Mouse (Mus musculus) spleen, embryonic (tissue): ENCODE results near the gene Inpp4a.

Experiments used
- CTCF ChIA-PET: fragments of 350-600 bp; sonication (Branson Sonifier 250); formaldehyde crosslinking; loops from one replicate; lab custom pipeline; 2022; lab: Charles Lee

Gene Inpp4a

DNA sequence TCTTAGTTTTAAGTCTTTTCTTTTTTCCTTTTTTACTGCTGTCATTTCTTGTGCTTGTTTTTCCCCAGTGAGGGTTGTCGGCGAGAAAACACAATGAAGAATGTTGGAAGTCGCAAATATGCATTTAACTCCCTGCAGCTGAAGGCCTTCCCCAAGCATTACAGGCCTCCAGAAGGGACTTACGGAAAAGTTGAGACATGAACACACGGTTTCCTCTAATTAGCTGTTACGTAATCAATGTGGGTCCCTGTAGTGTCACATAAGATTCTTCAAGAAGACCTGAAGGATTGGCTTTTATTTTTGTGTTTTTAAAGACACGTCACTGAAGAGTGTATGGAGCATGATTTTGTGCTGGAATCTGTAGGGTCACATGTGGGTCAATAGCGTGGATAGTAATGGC, 108.4 kb downstream of the Inpp4a start:
- CTCF ChIA-PET: interaction anchor here (0.5 to 1.0 kb wide), 2 partner anchors 11 to 1340 kb away, joined by 3 to 4 read pairs; no protein-coding TSS in a partner anchor

DNA sequence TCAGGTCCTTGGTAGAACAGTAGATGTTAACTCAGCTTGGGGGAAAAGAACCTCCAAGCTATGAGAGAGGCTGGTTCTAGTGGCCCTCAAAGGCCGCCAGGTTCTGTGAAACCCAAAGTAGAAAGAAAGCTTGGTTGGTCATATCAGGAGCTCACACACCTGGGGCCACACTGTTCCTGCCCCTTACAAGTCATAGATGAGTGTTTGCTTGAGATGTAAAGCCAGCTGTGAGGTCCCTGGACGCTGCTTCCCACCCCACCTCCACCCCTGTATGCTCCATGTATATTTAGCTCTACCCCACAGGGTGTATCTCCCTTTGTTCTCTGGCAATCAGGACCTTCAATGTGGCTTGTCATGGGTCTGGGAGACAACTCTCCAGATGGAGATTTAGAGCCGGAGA, 109.0 kb downstream of the Inpp4a start:
- CTCF ChIA-PET: no interaction called here

DNA sequence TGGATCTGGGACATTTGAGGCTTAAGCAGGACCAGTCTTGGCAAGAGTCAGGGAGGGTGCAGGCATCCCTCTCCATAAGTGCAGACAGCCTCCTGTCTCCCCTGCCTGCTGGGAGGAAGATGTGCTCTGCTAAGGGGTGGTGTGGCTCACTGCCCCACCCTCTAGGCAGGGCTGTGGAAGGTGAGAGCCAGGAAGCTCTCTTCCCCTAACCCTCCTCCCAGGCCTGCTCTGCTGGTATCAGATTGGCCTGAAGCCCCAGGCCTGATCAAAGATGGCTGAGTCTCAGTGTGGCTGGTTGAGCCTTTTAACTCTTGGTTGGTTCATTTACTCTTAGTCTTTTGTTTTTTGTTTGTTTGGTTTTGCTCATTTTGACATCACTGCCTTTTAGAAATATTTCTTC, 110.0 kb downstream of the Inpp4a start:
- CTCF ChIA-PET: no interaction called here

DNA sequence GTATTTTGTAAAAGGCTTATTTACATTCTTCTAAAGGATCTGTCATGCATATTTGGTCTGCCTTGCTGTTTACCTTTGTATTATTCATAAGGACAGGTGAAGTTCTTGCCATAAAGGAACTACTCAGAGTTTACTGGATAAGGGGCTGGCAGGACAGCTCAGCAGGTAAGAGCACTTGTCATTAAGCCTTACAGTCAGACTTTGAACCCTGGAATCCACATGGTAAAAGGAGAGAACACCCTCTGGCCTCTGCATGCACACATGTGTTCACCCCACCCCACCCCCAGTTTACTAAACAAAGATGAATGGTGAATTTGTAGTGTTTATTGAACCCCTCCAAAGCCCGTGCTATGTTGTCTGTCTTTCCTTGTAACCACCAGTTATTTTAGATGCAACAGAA, 115.7 kb downstream of the Inpp4a start:
- CTCF ChIA-PET: no interaction called here

DNA sequence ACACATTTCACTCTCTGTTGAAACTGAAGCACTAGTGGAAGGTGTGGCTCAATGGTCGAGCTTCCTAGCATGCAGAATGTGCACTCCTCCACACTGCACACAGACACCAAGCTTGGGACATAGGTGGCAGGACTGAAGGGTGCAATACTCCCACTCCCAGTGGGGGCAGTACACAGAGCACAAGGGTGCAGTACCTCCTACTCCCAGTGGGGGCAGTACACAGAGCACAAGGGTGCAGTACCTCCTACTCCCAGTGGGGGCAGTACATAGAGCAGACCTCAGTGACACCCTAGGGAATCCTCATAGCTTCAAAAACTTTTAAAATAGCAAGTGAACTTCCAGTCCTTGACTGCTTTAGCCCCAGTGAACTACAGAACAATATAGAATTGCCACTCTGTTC, 119.8 kb downstream of the Inpp4a start:
- CTCF ChIA-PET: interaction anchor here (1.2 kb wide), 1 partner anchor 12 kb away, joined by 3 read pairs; no protein-coding TSS in a partner anchor

DNA sequence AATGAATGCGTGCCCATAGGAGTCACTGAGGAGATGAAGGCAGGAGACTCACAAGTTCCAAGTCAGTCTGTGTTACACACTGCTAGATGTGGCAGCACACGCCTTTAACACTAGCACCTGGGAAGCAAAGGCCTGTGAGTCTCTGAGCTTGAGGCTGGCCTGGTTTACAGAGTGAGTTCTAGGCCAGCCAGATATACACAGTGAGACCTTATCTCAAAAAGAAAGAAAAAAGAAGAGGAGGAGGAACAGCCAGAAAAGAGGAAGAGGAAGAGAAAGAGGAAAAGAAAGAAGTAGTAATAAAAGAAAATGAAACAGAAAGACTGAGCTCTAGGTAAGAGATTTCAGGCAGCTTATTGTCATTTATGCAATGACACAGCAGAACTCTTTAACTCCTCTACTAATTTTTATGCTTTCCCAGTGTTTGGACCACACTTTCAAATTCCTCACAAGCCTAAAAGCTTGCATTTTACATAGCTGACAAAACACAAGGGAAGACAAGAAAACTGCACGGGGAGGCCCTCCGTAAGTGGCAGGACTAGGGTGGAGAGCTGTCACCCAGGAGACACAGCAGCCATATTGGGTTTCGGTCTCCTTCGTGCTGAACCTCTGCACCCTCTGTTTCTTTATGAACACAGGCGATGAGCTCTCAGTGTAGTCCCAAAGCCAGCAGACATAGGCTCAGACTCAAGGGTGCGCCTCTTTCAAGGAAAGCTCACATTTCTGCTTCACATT, 127.6 kb downstream of the Inpp4a start:
- CTCF ChIA-PET: no interaction called here

DNA sequence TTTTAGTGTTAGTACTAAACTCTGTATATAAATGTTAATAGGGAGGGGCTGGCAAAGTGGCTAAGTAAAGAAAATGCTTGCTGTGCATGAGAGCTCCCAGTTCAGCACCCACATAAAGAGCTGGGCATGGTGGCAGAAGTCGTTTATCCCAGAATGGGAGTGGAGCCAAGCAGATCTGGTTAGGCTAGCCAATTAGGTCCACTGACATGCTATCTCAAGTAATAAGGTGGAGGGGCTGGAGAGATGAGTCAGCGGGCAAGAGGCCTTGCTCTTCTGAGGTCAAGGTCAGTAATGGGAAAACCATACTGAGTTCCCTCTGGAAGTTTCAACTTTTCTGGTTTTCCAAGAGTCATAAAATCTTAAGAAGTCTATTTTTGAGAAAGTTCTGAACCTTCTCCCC, 129.2 kb downstream of the Inpp4a start:
- CTCF ChIA-PET: no interaction called here

DNA sequence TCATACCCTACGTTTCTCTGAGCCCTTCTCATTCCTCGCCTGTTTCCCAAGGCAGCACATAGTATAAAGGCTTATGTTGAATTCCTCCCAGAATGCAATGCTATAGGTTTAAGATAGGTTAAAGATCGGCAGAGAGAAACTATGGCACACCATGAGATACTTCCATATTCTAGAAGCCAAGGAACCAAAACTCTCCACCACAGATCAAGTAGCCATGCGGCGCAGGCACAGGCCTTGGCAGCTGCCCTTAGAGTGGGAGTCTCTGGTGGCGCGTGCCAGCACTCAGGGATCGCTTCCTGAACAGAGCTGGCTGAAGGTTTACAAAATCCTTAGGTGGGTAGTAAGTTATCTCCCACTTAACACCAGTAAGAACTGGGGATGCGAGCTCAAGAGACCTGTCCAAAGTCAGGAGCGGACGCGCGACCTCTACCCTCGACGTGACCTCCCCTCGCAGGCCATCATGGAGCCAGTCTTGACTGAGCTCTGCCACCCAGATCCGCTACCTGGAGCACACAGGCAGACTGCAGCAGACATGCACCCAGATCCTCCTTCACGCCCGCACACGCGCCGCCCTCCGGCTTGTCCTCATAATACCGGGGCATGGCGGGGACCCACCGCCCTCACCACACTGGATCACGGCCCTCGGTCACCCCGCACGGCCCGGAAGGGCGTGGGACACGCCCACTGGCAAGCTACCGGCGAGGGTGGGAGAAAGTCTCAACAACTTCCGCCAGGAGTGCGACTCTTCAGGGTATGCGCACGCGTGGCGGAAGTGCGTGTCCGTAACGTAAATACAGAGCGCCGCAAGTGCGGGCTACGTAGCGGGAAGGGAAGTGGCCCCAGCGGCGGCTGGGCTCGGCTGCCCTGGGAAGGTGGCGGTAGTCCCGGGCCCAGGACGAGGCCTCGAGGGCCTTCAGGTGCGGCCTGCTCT, 130.0 kb downstream of the Inpp4a start, which contains the start of the genes Coa5 and Unc50:
Gene Coa5, minus strand, starts transcription at position 738 of the 931 bp plus-strand sequence.
Gene Unc50, plus strand, starts transcription at position 774 of the 931 bp plus-strand sequence.
- CTCF ChIA-PET: interaction anchor here (0.7 kb wide), 1 partner anchor 490 kb away, joined by 3 read pairs; no protein-coding TSS in a partner anchor

DNA sequence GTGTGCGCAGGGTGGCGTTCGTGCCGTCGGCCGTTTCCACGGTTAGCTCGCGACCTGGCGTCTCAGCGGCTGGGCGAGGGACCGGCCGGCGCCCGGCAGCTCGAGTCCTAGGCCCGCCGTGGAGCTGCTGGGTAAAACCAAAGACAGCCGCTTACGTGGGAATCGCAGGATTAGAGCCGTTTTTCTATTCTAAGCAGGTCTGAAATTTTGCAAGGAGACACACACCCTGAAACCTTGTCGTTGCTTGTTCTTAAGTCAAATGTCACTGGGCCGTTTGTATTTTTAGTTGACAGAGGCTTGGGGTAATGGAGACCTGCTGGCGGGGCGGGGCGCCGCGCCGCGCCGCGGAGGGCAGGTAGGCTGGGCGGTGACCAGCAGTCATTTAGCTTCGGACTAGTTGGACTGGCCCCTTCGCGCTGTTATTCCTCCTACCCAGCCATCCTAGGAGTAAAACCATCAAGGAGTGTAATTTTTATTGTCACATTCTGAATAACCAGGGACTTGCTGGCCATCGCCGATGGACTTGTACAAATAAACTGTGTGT, 130.7 kb downstream of the Inpp4a start:
- CTCF ChIA-PET: interaction anchor here (0.6 to 0.7 kb wide), 3 partner anchors 482 to 495 kb away, joined by 3 to 4 read pairs (median 3); no protein-coding TSS in a partner anchor

DNA sequence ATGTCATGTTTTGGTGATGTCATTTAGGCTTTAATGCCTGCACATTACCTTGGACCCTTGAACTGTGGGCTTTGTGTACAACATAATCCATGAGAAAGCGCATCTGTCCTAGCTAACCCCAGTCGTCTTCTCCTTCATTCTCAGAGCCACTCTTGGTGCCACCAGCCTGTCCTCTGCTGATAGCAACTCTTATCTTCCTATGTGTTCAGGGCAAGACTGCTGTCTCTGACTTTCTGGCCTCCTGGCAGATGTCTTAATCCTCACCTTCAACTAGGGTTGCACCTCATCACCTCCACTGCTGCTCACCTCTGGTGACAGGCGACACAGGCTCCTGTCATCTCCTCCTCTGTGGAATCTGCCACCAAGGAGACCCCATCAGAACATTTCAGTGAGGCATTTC, 136.8 kb downstream of the Inpp4a start:
- CTCF ChIA-PET: no interaction called here

DNA sequence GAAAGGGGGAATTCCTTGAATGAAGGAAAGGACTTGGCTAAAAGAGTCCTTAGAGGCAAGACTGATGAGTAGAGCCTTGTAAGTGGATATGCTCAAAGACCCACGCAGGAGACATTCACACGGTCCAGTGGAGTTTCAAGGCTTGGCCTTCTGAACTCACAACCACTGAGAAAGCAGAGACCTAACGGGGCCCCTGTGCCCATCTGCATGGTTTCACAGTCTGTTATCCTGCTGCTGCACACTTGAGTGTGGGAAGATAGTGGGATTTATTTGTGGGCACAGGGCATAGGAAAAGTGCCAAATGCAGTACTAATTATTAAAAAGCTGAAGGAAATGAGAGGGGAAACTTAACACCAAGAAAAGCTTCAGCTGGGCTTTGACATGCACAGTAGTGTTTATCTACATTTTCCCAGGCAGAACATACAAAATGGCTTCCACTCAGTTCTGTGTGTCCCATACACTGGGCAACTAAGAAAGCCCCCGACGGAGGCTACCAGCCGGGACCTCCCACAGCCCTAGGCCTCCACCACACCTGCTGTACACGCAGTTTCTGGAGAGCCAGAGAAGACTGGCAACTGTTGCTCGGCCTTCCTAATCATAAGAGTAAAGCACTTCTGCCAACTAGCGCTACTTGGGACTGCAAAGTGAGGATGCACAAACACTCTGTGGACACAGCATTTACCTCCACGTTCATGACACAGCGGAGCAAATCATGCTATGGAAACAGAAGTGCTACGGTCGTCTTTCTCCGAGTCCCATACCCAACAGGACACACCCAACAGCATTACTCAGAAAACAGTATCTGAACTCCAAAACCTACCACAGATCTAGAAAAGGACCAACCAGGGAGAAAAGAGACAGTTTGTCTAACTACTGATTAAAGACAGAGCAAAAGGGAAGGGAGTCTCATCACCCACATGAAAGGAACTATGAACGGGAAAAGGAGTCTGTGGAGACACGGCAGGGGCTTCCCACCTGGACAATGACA, 143.5 kb downstream of the Inpp4a start:
- CTCF ChIA-PET: no interaction called here

DNA sequence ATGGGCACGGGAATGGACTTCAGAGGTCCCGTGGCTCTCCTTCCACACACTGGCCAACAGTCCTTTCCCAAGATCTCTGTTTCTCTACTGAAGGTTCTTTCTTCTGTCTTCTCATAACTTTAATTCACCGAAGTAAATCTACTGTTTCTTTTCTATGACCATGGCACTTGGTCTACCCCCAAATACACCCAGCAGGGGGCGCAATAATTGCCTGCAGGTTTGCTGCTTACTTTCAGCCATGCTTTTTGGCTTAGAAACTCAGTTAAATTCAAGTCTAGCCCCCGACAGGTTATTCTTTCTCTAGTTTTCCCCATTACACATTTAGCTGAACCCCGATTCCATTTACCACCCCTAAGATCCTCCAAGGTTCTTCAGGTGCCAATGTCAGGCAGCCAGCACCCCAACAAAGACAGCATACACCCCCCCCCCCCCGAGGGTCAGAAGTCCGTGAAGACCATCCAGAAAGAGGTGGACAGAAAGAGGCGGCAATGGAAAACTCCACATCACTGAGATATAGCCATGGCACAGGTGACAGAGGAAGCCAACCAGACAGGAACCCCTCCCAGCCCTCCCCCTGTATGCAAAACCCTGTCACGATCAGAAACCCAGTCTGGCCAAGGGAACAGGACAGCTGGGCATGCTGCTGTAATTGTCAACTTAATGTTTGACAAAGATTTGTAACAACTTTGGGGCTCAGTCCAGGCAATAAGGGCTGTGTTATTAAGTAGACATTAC, 148.9 kb downstream of the Inpp4a start:
- CTCF ChIA-PET: interaction anchor here (0.6 to 0.7 kb wide), 4 partner anchors 17 to 187 kb away, joined by 3 to 19 read pairs (median 4); no protein-coding TSS in a partner anchor

DNA sequence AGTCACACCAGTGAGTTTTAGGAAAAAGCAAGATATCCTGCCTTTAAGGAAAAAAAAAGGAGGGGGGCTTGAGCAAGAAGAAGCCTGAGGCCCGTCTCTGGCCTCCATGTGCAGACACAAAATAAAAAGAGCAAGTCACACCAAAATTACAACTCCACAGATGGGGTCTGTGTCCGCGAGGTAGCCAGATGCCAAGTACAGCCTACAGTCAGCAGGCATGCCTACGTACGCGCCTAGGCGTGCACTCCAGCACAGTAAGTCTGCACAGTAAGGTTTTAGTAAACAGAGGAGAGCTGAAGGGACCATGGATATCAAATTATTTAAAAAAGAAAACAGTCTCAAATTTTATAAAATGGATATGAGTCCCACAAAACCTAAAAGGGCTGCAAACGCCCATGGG, 151.6 kb downstream of the Inpp4a start:
- CTCF ChIA-PET: interaction anchor here (0.7 kb wide), 2 partner anchors 11 to 12 kb away, joined by 3 read pairs; no protein-coding TSS in a partner anchor

DNA sequence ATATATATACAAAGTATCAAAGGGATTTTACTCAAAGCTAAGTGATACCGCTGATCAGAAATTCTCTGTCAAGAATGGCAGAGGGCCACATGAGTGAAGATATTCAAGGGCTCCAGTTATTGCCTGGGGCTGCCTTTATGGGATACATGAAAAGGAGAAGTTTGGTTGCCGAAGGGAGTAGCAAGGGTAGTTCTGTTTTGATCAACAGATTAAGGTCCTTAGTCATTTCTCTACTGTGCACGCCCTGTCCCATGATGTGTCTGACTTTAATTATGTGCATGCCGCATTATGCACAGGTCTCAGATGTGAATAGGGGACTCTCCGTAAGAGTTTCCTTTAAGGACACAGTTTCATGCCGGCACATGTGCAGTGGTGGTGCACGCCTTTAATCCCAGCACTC, 157.9 kb downstream of the Inpp4a start:
- CTCF ChIA-PET: no interaction called here
